In genomic region chr8:95081650-95082049, GRCm38 (mm10) we compare ENCODE assay signal across 8 mouse cellular contexts. TPM values are rescaled to one million over a fixed set of nuclear protein-coding genes. Genes with fewer than 3 reads are reported as not detected.
DNase-seq lines count a peak whose midpoint lies in the region; ATAC-seq lines count a peak whose summit lies in the region.

No protein-coding gene starts in this region.

- WGBS in hindbrain, embryonic 15.5 days = 9% methylated on average over 11 of the region's 11 CpGs
- 4% methylated on average over 11 of the region's 11 CpGs for WGBS in midbrain, embryonic 16.5 days

- no peaks in the 10 kb centered on the region for H3K9me3 ChIP-seq in hindbrain, embryonic 15.5 days
- H3K9me3 ChIP-seq in midbrain, embryonic 16.5 days (replicated peaks; ENCODE audit: control insufficient read depth, low read length, poor library complexity, severe bottlenecking) = no peaks in the 10 kb centered on the region

- no peaks in the 10 kb centered on the region for H3K27me3 ChIP-seq in hindbrain, embryonic 15.5 days
- H3K27me3 ChIP-seq in midbrain, embryonic 16.5 days (ENCODE audit: control insufficient read depth, insufficient read depth, low read depth, low read length) = no peaks in the 10 kb centered on the region

- peak overlapping the region; percentile 76 for H3K27ac ChIP-seq in hindbrain, embryonic 15.5 days (replicated peaks)
- H3K27ac ChIP-seq in midbrain, embryonic 16.5 days (ENCODE audit: low read length) = peak overlapping the region; percentile 76; the same call in 1 of the 2 replicates

- H3K4me3 ChIP-seq in hindbrain, embryonic 15.5 days = peak overlapping the region; percentile 67
- peak overlapping the region; percentile 66 for H3K4me3 ChIP-seq in midbrain, embryonic 16.5 days (ENCODE audit: low read depth, low read length)

- peak overlapping the region; percentile 91 for H3K4me2 ChIP-seq in hindbrain, embryonic 15.5 days
- H3K4me2 ChIP-seq in midbrain, embryonic 16.5 days (ENCODE audit: low read length) = peak overlapping the region; percentile 72

- ATAC-seq in cerebellum, adult (ENCODE audit: insufficient number of reproducible peaks, low FRiP score, low TSS enrichment) = no peak
- ATAC-seq in hindbrain, embryonic 15.5 days (ENCODE audit: low FRiP score, low read depth) = no peak
- ATAC-seq in midbrain, embryonic 16.5 days = no peak

- peak overlapping the region; percentile 70 for H3K9ac ChIP-seq in hindbrain, embryonic 15.5 days
- peak overlapping the region; percentile 74 for H3K9ac ChIP-seq in midbrain, embryonic 16.5 days (ENCODE audit: low read depth, low read length)

- H3K36me3 ChIP-seq in hindbrain, embryonic 15.5 days = peaks cover 5% of the 10 kb centered on the region
- H3K36me3 ChIP-seq in midbrain, embryonic 16.5 days (ENCODE audit: control insufficient read depth, insufficient read depth, low read length) = peaks cover 6% of the 10 kb centered on the region; the same call in 1 of the 2 replicates

- peak; percentile 33 to 43 for DNase-seq in cerebellum, adult 18-20 months
- peak; percentile 36 for DNase-seq in thymus, postnatal 4 days
- DNase-seq in thymus, postnatal 10 days (ENCODE audit: low spot score in 2 of 2) = no peak
- DNase-seq in layer of hippocampus, postnatal 14 days (ENCODE audit: low spot score in 2 of 2) = no peak
- DNase-seq in urinary bladder, adult 2 months (ENCODE audit: low spot score) = no peak

- H3K4me1 ChIP-seq in hindbrain, embryonic 15.5 days (replicated peaks) = peaks cover 21% of the 10 kb centered on the region
- peaks cover 24% of the 10 kb centered on the region for H3K4me1 ChIP-seq in midbrain, embryonic 16.5 days (ENCODE audit: control insufficient read depth, insufficient read depth, low read length)

RNA-seq across cellular contexts. Expression of gene Katnb1, which starts 0.7 kb away (rescaled TPM):
- polyA plus RNA-seq in hindbrain, embryonic 15.5 days (2015; fragmentation: Nextera tagmentation; extraction: Ambion mirVana) = 42.2 and 49.9 TPM in 2 replicates
- 43.4 and 50.2 TPM in 2 replicates for polyA plus RNA-seq in midbrain, embryonic 16.5 days (2015; fragmentation: Nextera tagmentation; extraction: Ambion mirVana)
- 10 to 100 TPM; 38.7 to 46.0 TPM for total RNA-seq in layer of hippocampus, postnatal 14 days (2021)
- 12.7 and 13.5 TPM in 2 replicates for polyA plus RNA-seq in urinary bladder, adult 2 months (2012; rRNA removed)

RNA-seq across cellular contexts. Expression of gene Drc7, which starts 26.7 kb away (rescaled TPM):
- polyA plus RNA-seq in hindbrain, embryonic 15.5 days (2015; fragmentation: Nextera tagmentation; extraction: Ambion mirVana) = 2.1 and 2.4 TPM in 2 replicates
- 2.4 and 2.5 TPM in 2 replicates for polyA plus RNA-seq in midbrain, embryonic 16.5 days (2015; fragmentation: Nextera tagmentation; extraction: Ambion mirVana)
- 1 to 10 TPM; 2.1 to 4.4 TPM for total RNA-seq in layer of hippocampus, postnatal 14 days (2021)
- polyA plus RNA-seq in urinary bladder, adult 2 months (2012; rRNA removed) = 0.04 TPM in 1 of 2 replicates, not detected in the other

Comparison
In these comparisons a context has a peak if more than half of its experiments do, and no peak if none do; other contexts are left out.
1. DNase-seq: peak in cerebellum, adult 18-20 months (2 of 2) and thymus, postnatal 4 days (single experiment); none in thymus, postnatal 10 days (0 of 2), layer of hippocampus, postnatal 14 days (0 of 2) and urinary bladder, adult 2 months (single experiment).